Mouse (Mus musculus) mature B cell (primary cell): ENCODE results near the gene Prlhr.

Experiments
- in situ Hi-C: fragments of 300-500 bp; cut with MboI; formaldehyde crosslinking; loops from 2 replicates; pipeline ENCODE4 v1.14.3; 2019

The Prlhr gene

DNA sequence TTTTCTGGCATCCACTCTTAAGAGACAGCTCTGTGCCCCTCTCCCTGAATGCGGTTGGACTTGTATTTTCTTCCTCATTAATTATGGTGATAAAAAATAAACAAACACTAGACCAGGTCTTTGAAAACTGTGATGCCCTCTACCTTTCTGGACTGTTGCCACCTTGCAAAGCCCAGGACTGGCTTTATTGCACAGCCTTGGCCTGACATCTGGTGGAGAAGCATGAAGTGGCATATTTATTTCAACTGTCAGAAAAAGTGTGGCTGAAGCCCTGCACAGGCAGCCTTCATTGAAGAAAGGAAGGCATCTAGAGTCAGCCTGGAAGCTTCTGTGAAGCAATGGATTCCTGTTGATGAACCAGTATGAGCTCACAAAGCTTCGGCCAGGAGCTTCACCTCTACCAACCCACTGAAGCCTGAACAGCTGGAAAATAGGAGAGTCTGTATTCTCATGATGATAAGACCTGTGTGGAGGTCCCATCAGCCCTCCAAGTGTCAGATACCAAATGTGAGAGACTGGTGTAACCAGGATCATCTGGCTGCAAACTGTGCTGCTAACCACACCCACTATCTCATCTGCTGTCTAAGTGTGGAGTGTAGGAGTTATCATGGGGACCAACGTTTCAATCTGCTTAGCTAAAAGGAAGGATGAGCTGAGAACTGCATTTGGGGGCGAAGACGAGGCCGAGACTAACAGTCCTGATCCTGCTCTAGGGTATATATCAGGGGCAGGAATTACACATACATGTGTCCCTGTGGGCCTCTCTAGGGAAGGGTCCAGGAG, 35.6 kb downstream of the Prlhr start:
- in situ Hi-C loops, result no loop called here

- in situ Hi-C loops, result no loop called here
These were observed 50.5 kb downstream of the Prlhr start for GRCm38 (mm10) chr19:60417611-60418010.
